Mouse (Mus musculus) forebrain, embryonic 16.5 days (tissue): ENCODE data around the gene BC029722. TPM values are rescaled to one million over a fixed set of nuclear protein-coding genes. Genes with fewer than 3 reads are reported as not detected.
A peak's percentile ranks its signal among the peaks of the same experiment; 100 is the strongest.
"Not testable (repeated sequence)": the region's sequence is repeated elsewhere in the genome, so short reads cannot be mapped to it uniquely, and the experiment has no call there.

Experiments
- ATAC-seq: fragments of 200-750 bp; cut with Nextera tagmentation; 2 replicates; pipeline ENCODE4 v1.8.0; 2017; ENCODE audit warnings: mild to moderate bottlenecking, moderate library complexity
- H3K27ac ChIP-seq: fragments of 300-500 bp; sonication (generic); 2 replicates; pipeline ENCODE4 v1.5.1; 2014; ENCODE audit warnings: low read length, control low read depth
- H3K27me3 ChIP-seq: fragments of 300-500 bp; sonication (generic); replicated peaks from 2 replicates; pipeline ENCODE4 v1.6.1; 2014; ENCODE audit warnings: low read length; ENCODE audit not compliant: control insufficient read depth, insufficient read depth
- H3K36me3 ChIP-seq: fragments of 300-500 bp; sonication (generic); 2 replicates; pipeline ENCODE4 v1.6.1; 2014; ENCODE audit not compliant: control insufficient read depth, insufficient read depth
- H3K4me1 ChIP-seq: fragments of 300-500 bp; sonication (generic); replicated peaks from 2 replicates; pipeline ENCODE4 v1.6.1; 2014; ENCODE audit warnings: low read length; ENCODE audit not compliant: control insufficient read depth, insufficient read depth
- H3K4me2 ChIP-seq: fragments of 300-500 bp; sonication (generic); 2 replicates; pipeline ENCODE4 v1.6.1; 2014; ENCODE audit warnings: mild to moderate bottlenecking, low read length, control low read depth
- H3K4me3 ChIP-seq: fragments of 300-500 bp; sonication (generic); replicated peaks from 2 replicates; pipeline ENCODE4 v1.5.1; 2014; ENCODE audit warnings: mild to moderate bottlenecking, low read length, control low read depth
- H3K9ac ChIP-seq: fragments of 300-500 bp; sonication (generic); replicated peaks from 2 replicates; pipeline ENCODE4 v1.6.1; 2014; ENCODE audit warnings: low read depth, low read length, control low read depth
- H3K9me3 ChIP-seq: fragments of 300-500 bp; sonication (generic); 2 replicates; pipeline ENCODE4 v1.6.1; 2016; ENCODE audit warnings: low read length; ENCODE audit not compliant: control insufficient read depth
- WGBS: fragments of 180-500 bp; shearing (Covaris S2); extraction: QIAGEN DNeasy Blood & Tissue Kit; methylation state at CpG from one replicate; pipeline ENCODE4 v1.1.7; 2014; 5-methylcytosine and 5-hydroxymethylcytosine counted together
- polyA plus RNA-seq: library from polyadenylated mRNA; unstranded; fragments of >200 nt; fragmentation: Nextera tagmentation; extraction: Ambion mirVana; gene quantifications from 2 replicates; pipeline ENCODE4 v1.2.1, GENCODE M21; 2015

BC029722 gene
- polyA plus RNA-seq, 1 experiment from 2014 or later, result 35.2 TPM

GRCm38 (mm10) chr2:155848291-155848690, 29.1 kb upstream of the BC029722 start:
- H3K27ac ChIP-seq, result no peak overlapping the region
- no peak overlapping the region for H3K9ac ChIP-seq
- H3K4me3 ChIP-seq, result no peak overlapping the region
- H3K4me1 ChIP-seq, result no peaks in the 10 kb centered on the region
- no peak for ATAC-seq
- H3K36me3 ChIP-seq, result peaks cover 3% of the 10 kb centered on the region; the same call in 1 of the 2 replicates
- no peaks in the 10 kb centered on the region for H3K9me3 ChIP-seq
- WGBS, result 29% methylated on average over 6 of the region's 6 CpGs
- no peaks in the 10 kb centered on the region for H3K27me3 ChIP-seq
- no peak overlapping the region for H3K4me2 ChIP-seq

GRCm38 (mm10) chr2:155846930-155847329, 27.7 kb upstream of the BC029722 start:
- H3K27me3 ChIP-seq, result no peaks in the 10 kb centered on the region
- H3K27ac ChIP-seq, result no peak overlapping the region
- WGBS, result 85% methylated on average over 8 of the region's 8 CpGs
- no peaks in the 10 kb centered on the region for H3K9me3 ChIP-seq
- no peak for ATAC-seq
- H3K4me3 ChIP-seq, result no peak overlapping the region
- no peak overlapping the region for H3K4me2 ChIP-seq
- H3K36me3 ChIP-seq, result peaks cover 3% of the 10 kb centered on the region; the same call in 1 of the 2 replicates
- H3K9ac ChIP-seq, result no peak overlapping the region
- H3K4me1 ChIP-seq, result no peaks in the 10 kb centered on the region

GRCm38 (mm10) chr2:155838961-155839360, 19.7 kb upstream of the BC029722 start:
- no peaks in the 10 kb centered on the region for H3K27me3 ChIP-seq
- H3K36me3 ChIP-seq, result no peaks in the 10 kb centered on the region
- ATAC-seq, result no peak
- H3K4me1 ChIP-seq, result no peaks in the 10 kb centered on the region
- H3K9ac ChIP-seq, result no peak overlapping the region
- H3K27ac ChIP-seq, result no peak overlapping the region
- WGBS, result 84% methylated on average over 4 of the region's 4 CpGs
- H3K4me2 ChIP-seq, result no peak overlapping the region
- no peaks in the 10 kb centered on the region for H3K9me3 ChIP-seq
- H3K4me3 ChIP-seq, result no peak overlapping the region

GRCm38 (mm10) chr2:155837961-155838360, 18.7 kb upstream of the BC029722 start:
- Histone ChIP-seq H3K4me1 (no peaks in the 10 kb centered on the region), H3K4me3 (no peak overlapping the region), H3K27ac (no peak overlapping the region), H3K27me3 (no peaks in the 10 kb centered on the region), H3K9ac (no peak overlapping the region), H3K4me2 (no peak overlapping the region), H3K9me3 (no peaks in the 10 kb centered on the region), H3K36me3 (no peaks in the 10 kb centered on the region)
- no peak for ATAC-seq
- WGBS, result 70% methylated on average over 3 of the region's 3 CpGs

GRCm38 (mm10) chr2:155834732-155835131, 15.5 kb upstream of the BC029722 start, which contains the start of gene Fam83c:
TSS of gene Fam83c (minus strand) at chr2:155834854.
- no peaks in the 10 kb centered on the region for H3K9me3 ChIP-seq

GRCm38 (mm10) chr2:155832087-155832486, 12.9 kb upstream of the BC029722 start:
- H3K4me3 ChIP-seq, H3K36me3 ChIP-seq, H3K9me3 ChIP-seq, H3K9ac ChIP-seq, ATAC-seq, H3K27me3 ChIP-seq, H3K4me2 ChIP-seq, H3K27ac ChIP-seq: not testable (repeated sequence)
- H3K4me1 ChIP-seq, result peaks cover 11% of the 10 kb centered on the region
- WGBS, result 73% methylated on average over 1 of the region's 1 CpGs

More at GRCm38 (mm10) chr2:155834732-155835131, 15.5 kb upstream of the BC029722 start, which contains the start of gene Fam83c:
- Histone ChIP-seq H3K27ac (no peak within 1 kb of the TSS), H3K36me3 (no peaks in the 10 kb centered on the region), H3K4me2 (no peak within 1 kb of the TSS), H3K27me3 (no peaks in the 10 kb centered on the region), H3K9ac (no peak within 1 kb of the TSS), H3K4me1 (no peaks in the 10 kb centered on the region), H3K4me3 (no peak within 1 kb of the TSS)
- no peak for ATAC-seq
- 67% methylated on average over 9 of the region's 9 CpGs for WGBS

GRCm38 (mm10) chr2:155831302-155831701, 12.1 kb upstream of the BC029722 start:
- peaks cover 13% of the 10 kb centered on the region for H3K4me1 ChIP-seq
- no peaks in the 10 kb centered on the region for H3K36me3 ChIP-seq
- H3K4me3 ChIP-seq, result no peak overlapping the region
- ATAC-seq, result no peak
- no peaks in the 10 kb centered on the region for H3K27me3 ChIP-seq
- no peak overlapping the region for H3K4me2 ChIP-seq
- no peak overlapping the region for H3K27ac ChIP-seq
- no peaks in the 10 kb centered on the region for H3K9me3 ChIP-seq
- 58% methylated on average over 9 of the region's 9 CpGs for WGBS
- no peak overlapping the region for H3K9ac ChIP-seq

GRCm38 (mm10) chr2:155830841-155831240, 11.6 kb upstream of the BC029722 start:
- Histone ChIP-seq H3K36me3 (no peaks in the 10 kb centered on the region), H3K4me3 (no peak overlapping the region), H3K9me3 (no peaks in the 10 kb centered on the region), H3K4me1 (peaks cover 15% of the 10 kb centered on the region), H3K27me3 (no peaks in the 10 kb centered on the region), H3K9ac (no peak overlapping the region), H3K4me2 (no peak overlapping the region), H3K27ac (no peak overlapping the region)
- no peak for ATAC-seq
- WGBS, result 93% methylated on average over 8 of the region's 8 CpGs

- peak within 1 kb of the TSS; percentile 70 for H3K9ac ChIP-seq
- peak; percentile 97 for ATAC-seq
- peak within 1 kb of the TSS; percentile 92 for H3K4me3 ChIP-seq
- 3% methylated on average over 27 of the region's 27 CpGs for WGBS
- H3K27me3 ChIP-seq, result no peaks in the 10 kb centered on the region
- no peaks in the 10 kb centered on the region for H3K9me3 ChIP-seq
- peak within 1 kb of the TSS; percentile 83 for H3K27ac ChIP-seq
- H3K4me1 ChIP-seq, result peaks cover 23% of the 10 kb centered on the region
- peak within 1 kb of the TSS; percentile 89 for H3K4me2 ChIP-seq
- H3K36me3 ChIP-seq, result peaks cover 4% of the 10 kb centered on the region; the same call in 1 of the 2 replicates
Measured at GRCm38 (mm10) chr2:155826630-155827424, 7.6 kb upstream of the BC029722 start, which contains the start of gene Eif6. TSS of gene Eif6 (minus strand) at chr2:155826925.
